Mouse (Mus musculus) liver, adult 10 weeks (tissue): ENCODE measurements around the gene Ap4m1. TPM values are rescaled to one million over a fixed set of nuclear protein-coding genes. Genes with fewer than 3 reads are reported as not detected.

ENCODE experiments used
- polyA plus RNA-seq: library from polyadenylated mRNA; stranded (reverse); fragments of 350-450 nt; fragmentation: Illumina TruSeq; extraction: RNeasy Lipid Tissue Mini Kit (QIAGEN cat#74804); gene quantifications from one replicate; pipeline ENCODE4 v1.2.3, GENCODE M21; 2014; ENCODE audit warnings: low read depth, low replicate concordance

Ap4m1 gene
- polyA plus RNA-seq, result 2.3 TPM

GRCm38 (mm10) chr5:138171695-138172491, at the start of gene Ap4m1, which contains the start of gene Mcm7:
Gene Ap4m1, plus strand, starts transcription at chr5:138172002.
Gene Mcm7, minus strand, starts transcription at chr5:138172422.

GRCm38 (mm10) chr5:138155443-138155976, 16.3 kb upstream of the Ap4m1 start, which contains the start of gene Zfp113:
Gene Zfp113, minus strand, starts transcription at chr5:138155744.

GRCm38 (mm10) chr5:138160842-138161665, 10.7 kb upstream of the Ap4m1 start, which contains the start of gene Cops6:
Gene Cops6, plus strand, starts transcription at chr5:138161071.

GRCm38 (mm10) chr5:138186950-138187638, 15.3 kb downstream of the Ap4m1 start, which contains the start of the genes Taf6 and Cnpy4:
Gene Taf6, minus strand, starts transcription at chr5:138187451.
Gene Cnpy4, plus strand, starts transcription at chr5:138187485.

GRCm38 (mm10) chr5:138193771-138194727, 22.2 kb downstream of the Ap4m1 start, which contains the start of gene Mblac1:
Gene Mblac1, plus strand, starts transcription at chr5:138194314.

GRCm38 (mm10) chr5:138225700-138226099, 53.9 kb downstream of the Ap4m1 start, which contains the start of gene Nxpe5:
Gene Nxpe5, plus strand, starts transcription at chr5:138225898.

Other genes starting within 250 kb of the Ap4m1 start
- 1.0 TPM for gene Gjc3, start 208.9 kb upstream of the Ap4m1 start, polyA plus RNA-seq
- gene Azgp1, start 190.5 kb upstream of the Ap4m1 start, polyA plus RNA-seq, result 2,187 TPM
- gene Smok3a, start 150.7 kb upstream of the Ap4m1 start, polyA plus RNA-seq, result not detected
- gene Smok3b, start 150.6 kb upstream of the Ap4m1 start, polyA plus RNA-seq, result not detected
- not detected for gene Smok3c, start 118.8 kb upstream of the Ap4m1 start, polyA plus RNA-seq
- 22.7 TPM for gene Zkscan1, start 86.9 kb upstream of the Ap4m1 start, polyA plus RNA-seq
- gene Zscan21, start 55.1 kb upstream of the Ap4m1 start, polyA plus RNA-seq, result 10.4 TPM
- gene Zfp113, start 16.3 kb upstream of the Ap4m1 start, polyA plus RNA-seq, result 6.7 TPM
- gene Cops6, start 10.9 kb upstream of the Ap4m1 start, polyA plus RNA-seq, result 67.4 TPM
- gene Mcm7, start 420 bp downstream of the Ap4m1 start, polyA plus RNA-seq, result 6.4 TPM
- 4.8 TPM for gene Taf6, start 15.4 kb downstream of the Ap4m1 start, polyA plus RNA-seq
- 4.6 TPM for gene Cnpy4, start 15.5 kb downstream of the Ap4m1 start, polyA plus RNA-seq
- 0.29 TPM for gene Mblac1, start 22.3 kb downstream of the Ap4m1 start, polyA plus RNA-seq
- gene Nxpe5, start 53.9 kb downstream of the Ap4m1 start, polyA plus RNA-seq, result not detected
- gene Lamtor4, start 83.5 kb downstream of the Ap4m1 start, polyA plus RNA-seq, result 1.3 TPM
- gene BC037034, start 92.0 kb downstream of the Ap4m1 start, polyA plus RNA-seq, result 1.8 TPM
- gene Gal3st4, start 100.8 kb downstream of the Ap4m1 start, polyA plus RNA-seq, result not detected
- gene Gm43720, start 108.0 kb downstream of the Ap4m1 start, polyA plus RNA-seq, result not detected
- gene Gpc2, start 108.0 kb downstream of the Ap4m1 start, polyA plus RNA-seq, result 0.13 TPM
- not detected for gene Stag3, start 108.2 kb downstream of the Ap4m1 start, polyA plus RNA-seq
- gene Pvrig, start 170.0 kb downstream of the Ap4m1 start, polyA plus RNA-seq, result not detected